Mouse (Mus musculus): Measurements from ENCODE around the gene Uckl1. TPM values are rescaled to one million over a fixed set of nuclear protein-coding genes. Genes with fewer than 3 reads are reported as not detected.
A peak's percentile ranks its signal among the peaks of the same experiment; 100 is the strongest.

Gene Uckl1
- total RNA-seq, 2 experiments from 2014 or later, result 77.0 to 79.8 TPM

DNA sequence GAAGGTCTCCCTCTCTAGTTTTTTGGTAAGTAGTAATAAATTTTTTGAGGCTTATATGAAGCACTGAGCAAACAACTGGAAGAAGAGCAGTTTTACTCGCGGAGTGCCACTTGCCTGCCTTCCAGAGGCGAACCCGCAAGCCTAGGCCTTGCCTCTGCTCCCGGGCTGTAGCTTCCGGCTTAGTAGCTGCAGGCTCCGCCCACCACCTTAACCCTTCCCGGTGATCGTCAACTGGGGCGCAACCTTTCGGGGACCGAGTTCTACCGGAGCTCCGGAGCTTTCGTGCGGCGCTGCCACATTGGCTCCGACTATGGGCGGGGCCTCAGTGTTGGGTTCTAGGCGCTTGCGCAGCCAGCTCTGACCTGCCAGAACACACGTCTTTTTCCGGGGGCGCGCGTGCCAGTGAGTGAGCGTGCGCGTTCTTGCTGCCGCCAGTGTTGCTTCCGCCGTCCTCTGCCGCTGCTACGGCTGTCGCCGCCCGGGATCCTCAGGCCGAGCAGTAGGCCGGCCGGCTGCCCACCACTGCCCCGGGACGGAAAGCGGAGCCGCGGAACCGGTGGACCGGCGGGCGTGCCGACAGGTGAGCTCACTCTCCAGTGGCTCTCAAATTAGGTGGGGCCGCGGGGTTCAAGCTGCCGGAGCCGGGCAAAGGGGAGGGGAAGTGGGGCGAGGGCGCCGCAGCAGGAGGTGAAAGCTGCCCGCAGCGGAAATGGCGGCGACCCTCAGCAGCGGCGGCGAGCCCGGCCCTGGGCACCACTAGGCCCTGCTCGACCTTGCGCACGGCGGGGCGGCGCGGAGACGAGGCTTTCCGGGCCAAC is 64.4 kb downstream of the Uckl1 start, which contains the start of gene Dnajc5:
Gene Dnajc5, plus strand, starts transcription at position 368 of the 818 bp plus-strand sequence.
- DNase-seq, result peak; percentile 99

GRCm38 (mm10) chr2:181519201-181519600 is 65.5 kb downstream of the Uckl1 start:
- DNase-seq, result no peak

Small RNAs within 50 kb of the gene (microRNA-seq; reads per million reads assigned to microRNA genes)
- gene Mir7006, result not detected

Other genes with a start within 250 kb of the Uckl1 start
- gene Zgpat, start 220.0 kb downstream of the Uckl1 start, total RNA-seq (2021), result 10 to 100 TPM; 34.8 to 47.3 TPM
- gene Arfrp1, start 219.5 kb downstream of the Uckl1 start, total RNA-seq (2021), result 10 to 100 TPM; 38.9 to 45.5 TPM
- gene Lime1, start 204.8 kb downstream of the Uckl1 start, total RNA-seq (2021), result 10 to 100 TPM; 13.4 to 18.1 TPM
- 10 to 100 TPM; 16.7 to 17.5 TPM for gene Zbtb46, start 125.5 kb downstream of the Uckl1 start, total RNA-seq (2021)
- gene Abhd16b, start 91.7 kb downstream of the Uckl1 start, total RNA-seq (2021), result not detected
- 100 to 1,000 TPM; 104 to 114 TPM for gene Tpd52l2, start 87.8 kb downstream of the Uckl1 start, total RNA-seq (2021)
- 10 to 100 TPM; 92.9 to 93.7 TPM for gene Dnajc5, start 64.4 kb downstream of the Uckl1 start, total RNA-seq (2021)
- gene Prpf6, start 7.0 kb upstream of the Uckl1 start, total RNA-seq (2021), result 10 to 100 TPM; 61.8 to 66.9 TPM
- gene Zfp512b, start 7.9 kb upstream of the Uckl1 start, total RNA-seq (2021), result 10 to 100 TPM; 43.1 to 61.3 TPM
- 10 to 100 TPM; 13.8 to 14.7 TPM for gene Samd10, start 14.3 kb upstream of the Uckl1 start, total RNA-seq (2021)
- under 1 TPM in 1 of 2 experiments, not detected in 1; 0.43 TPM for gene Gm29797, start 72.1 kb upstream of the Uckl1 start, total RNA-seq (2021)
- gene Sox18, start 86.7 kb upstream of the Uckl1 start, total RNA-seq (2021), result 10 to 100 TPM; 21.9 to 34.6 TPM
- 1 to 10 TPM; 5.8 to 7.0 TPM for gene Tcea2, start 95.4 kb upstream of the Uckl1 start, total RNA-seq (2021)
- gene Rgs19, start 109.1 kb upstream of the Uckl1 start, total RNA-seq (2021), result 10 to 100 TPM; 24.7 to 25.6 TPM
- not detected for gene Lkaaear1, start 113.5 kb upstream of the Uckl1 start, total RNA-seq (2021)
- gene Oprl1, start 130.1 kb upstream of the Uckl1 start, total RNA-seq (2021), result 1 to 10 TPM in 1 of 2 experiments, under 1 TPM in 1; 0.63 to 1.3 TPM
- gene Myt1, start 178.4 kb upstream of the Uckl1 start, total RNA-seq (2021), result 1 to 10 TPM; 2.7 to 3.7 TPM

All from adrenal gland, postnatal 36 days (tissue).